Mouse (Mus musculus) myocyte (in vitro differentiated cells): Measurements from ENCODE around the gene Ankar. TPM values are rescaled to one million over a fixed set of nuclear protein-coding genes. Genes with fewer than 3 reads are reported as not detected.

Experiments
- H3K27me3 ChIP-seq: one replicate; pipeline ENCODE4 v1.6.1; 2011; ENCODE audit not compliant: control insufficient read depth, insufficient read depth, insufficient read length
- H3K36me3 ChIP-seq: one replicate; pipeline ENCODE4 v1.6.1; 2011; ENCODE audit not compliant: control insufficient read depth, insufficient read depth
- H3K4me2 ChIP-seq: one replicate; pipeline ENCODE4 v1.6.1; 2011; ENCODE audit warnings: low read depth, control low read depth
- H3K4me3 ChIP-seq: one replicate; pipeline ENCODE4 v1.5.1; 2011; ENCODE audit warnings: mild to moderate bottlenecking, control low read depth, moderate library complexity
- H3K79me2 ChIP-seq: one replicate; pipeline ENCODE4 v1.6.1; 2011; ENCODE audit not compliant: control insufficient read depth, insufficient read depth
- H3ac ChIP-seq: one replicate; pipeline ENCODE4 v1.6.1; 2011; ENCODE audit not compliant: control insufficient read depth, insufficient read length
- CEBPB ChIP-seq: IDR thresholded peaks from 2 replicates; pipeline ENCODE4 v1.6.1; 2011; ENCODE audit warnings: mild to moderate bottlenecking, moderate library complexity; ENCODE audit not compliant: poor library complexity, insufficient read depth, severe bottlenecking
- E2F4 ChIP-seq: IDR thresholded peaks from one replicate; pipeline ENCODE4 v1.6.1; 2011; ENCODE audit warnings: mild to moderate bottlenecking, control low read depth, moderate library complexity; ENCODE audit not compliant: insufficient read depth
- MAX ChIP-seq: IDR thresholded peaks from one replicate; pipeline ENCODE4 v1.6.1; 2011; ENCODE audit warnings: low read depth, mild to moderate bottlenecking, control low read depth
- MYOD1 ChIP-seq, 3 experiments: IDR thresholded peaks; one replicate each; pipeline ENCODE4 v1.6.1; 2011; ENCODE audit warnings: control low read depth in 2 of 3, low read depth in 2 of 3, mild to moderate bottlenecking in 2 of 3, moderate library complexity in 1 of 3; ENCODE audit not compliant: insufficient read length in 2 of 3, control insufficient read depth in 1 of 3
- MYOG ChIP-seq, 3 experiments: IDR thresholded peaks; one replicate each; pipeline ENCODE4 v1.6.1; 2011; ENCODE audit warnings: control low read depth in 2 of 3, low read depth in 2 of 3, mild to moderate bottlenecking in 2 of 3; ENCODE audit not compliant: insufficient read length in 2 of 3, control insufficient read depth in 1 of 3, insufficient read depth in 1 of 3
- POLR2A ChIP-seq: IDR thresholded peaks from one replicate; pipeline ENCODE4 v1.6.1; 2011; ENCODE audit warnings: low read depth, mild to moderate bottlenecking, control low read depth, moderate library complexity; ENCODE audit not compliant: insufficient read length
- POLR2AphosphoS2 ChIP-seq: IDR thresholded peaks from one replicate; pipeline ENCODE4 v1.6.1; 2011; ENCODE audit warnings: low read depth, control low read depth; ENCODE audit not compliant: insufficient read length
- REST ChIP-seq: IDR thresholded peaks from one replicate; pipeline ENCODE4 v1.6.1; 2011; ENCODE audit warnings: mild to moderate bottlenecking, control low read depth, moderate library complexity; ENCODE audit not compliant: insufficient read depth, insufficient read length
- SRF ChIP-seq: IDR thresholded peaks from one replicate; pipeline ENCODE4 v1.6.1; 2011; ENCODE audit warnings: low read depth; ENCODE audit not compliant: control insufficient read depth, insufficient read length
- TCF12 ChIP-seq: IDR thresholded peaks from one replicate; pipeline ENCODE4 v1.6.1; 2011; ENCODE audit warnings: mild to moderate bottlenecking, control low read depth; ENCODE audit not compliant: poor library complexity, insufficient read depth, severe bottlenecking
- TCF3 ChIP-seq: IDR thresholded peaks from one replicate; pipeline ENCODE4 v1.6.1; 2011; ENCODE audit warnings: low read depth, control low read depth; ENCODE audit not compliant: insufficient read length
- USF1 ChIP-seq: IDR thresholded peaks from one replicate; pipeline ENCODE4 v1.6.1; 2011; ENCODE audit warnings: low read depth, mild to moderate bottlenecking, control low read depth, moderate library complexity
- polyA plus RNA-seq: library from polyadenylated mRNA; unstranded; fragments of >200 nt; fragmentation: generic; extraction: Trizol; gene quantifications from one replicate; pipeline ENCODE4 v1.2.1, GENCODE M21; 2012; ENCODE audit warnings: missing spikeins

Gene Ankar
- polyA plus RNA-seq, 1 experiment, result not detected

GRCm38 (mm10) chr1:72696256-72696655, 4.1 kb downstream of the Ankar start:
- Histone ChIP-seq H3ac (no peak overlapping the region), H3K36me3 (no peaks in the 10 kb centered on the region), H3K4me2 (no peak overlapping the region), H3K4me3 (no peak overlapping the region), H3K27me3 (no peaks in the 10 kb centered on the region), H3K79me2 (no peaks in the 10 kb centered on the region)
- TF ChIP-seq REST, result no peak
- no peak for TF ChIP-seq MAX
- no peak for TF ChIP-seq CEBPB
- TF ChIP-seq MYOD1 (IDR thresholded peaks at IDR 0.05; ENCODE audit: control insufficient read depth in 1 of 3, insufficient read length in 2 of 3, low read depth in 2 of 3), result no peak
- TF ChIP-seq POLR2AphosphoS2, result no peak
- TF ChIP-seq MYOG (IDR thresholded peaks at IDR 0.05; ENCODE audit: control insufficient read depth in 1 of 3, insufficient read depth in 1 of 3, insufficient read length in 2 of 3, low read depth in 2 of 3), result no peak
- no peak for TF ChIP-seq TCF12

- H3K4me3 ChIP-seq, result no peak overlapping the region
- H3K27me3 ChIP-seq, result no peaks in the 10 kb centered on the region
- H3K79me2 ChIP-seq, result no peaks in the 10 kb centered on the region
- H3K36me3 ChIP-seq, result no peaks in the 10 kb centered on the region
- TF ChIP-seq E2F4 (no peak), REST (no peak), SRF (no peak)
- no peak overlapping the region for H3ac ChIP-seq
- no peak overlapping the region for H3K4me2 ChIP-seq
Observed at GRCm38 (mm10) chr1:72673070-72673469, 27.3 kb downstream of the Ankar start.

GRCm38 (mm10) chr1:72640658-72641410, 59.5 kb downstream of the Ankar start:
- Histone ChIP-seq H3K36me3 (no peaks in the 10 kb centered on the region), H3ac (no peak overlapping the region), H3K79me2 (no peaks in the 10 kb centered on the region), H3K4me2 (no peak overlapping the region), H3K27me3 (no peaks in the 10 kb centered on the region), H3K4me3 (no peak overlapping the region)
- TF ChIP-seq POLR2A (no peak), POLR2AphosphoS2 (no peak), MAX (no peak), USF1 (no peak), CEBPB (no peak), REST (no peak)

GRCm38 (mm10) chr1:72635221-72635620, 65.2 kb downstream of the Ankar start:
- TF ChIP-seq CEBPB (no peak), TCF3 (no peak), MYOD1 (IDR thresholded peaks at IDR 0.05; ENCODE audit: control insufficient read depth in 1 of 3, insufficient read length in 2 of 3, low read depth in 2 of 3) (no peak), SRF (no peak), POLR2A (no peak), E2F4 (no peak)

GRCm38 (mm10) chr1:72612172-72612571, 88.2 kb downstream of the Ankar start:
- no peak for TF ChIP-seq USF1
- no peak for TF ChIP-seq MYOG (IDR thresholded peaks at IDR 0.05; ENCODE audit: control insufficient read depth in 1 of 3, insufficient read depth in 1 of 3, insufficient read length in 2 of 3, low read depth in 2 of 3)
- TF ChIP-seq CEBPB, result no peak
- TF ChIP-seq E2F4, result no peak
- no peak for TF ChIP-seq MYOD1 (IDR thresholded peaks at IDR 0.05; ENCODE audit: control insufficient read depth in 1 of 3, insufficient read length in 2 of 3, low read depth in 2 of 3)
- no peak for TF ChIP-seq TCF3
- TF ChIP-seq POLR2A, result no peak
- TF ChIP-seq POLR2AphosphoS2, result no peak
- TF ChIP-seq MAX, result no peak
- TF ChIP-seq TCF12, result no peak
- no peak for TF ChIP-seq REST
- TF ChIP-seq SRF, result no peak

More at GRCm38 (mm10) chr1:72635221-72635620, 65.2 kb downstream of the Ankar start:
- no peak overlapping the region for H3K4me2 ChIP-seq
- no peaks in the 10 kb centered on the region for H3K79me2 ChIP-seq
- peaks cover 9% of the 10 kb centered on the region for H3K36me3 ChIP-seq
- no peaks in the 10 kb centered on the region for H3K27me3 ChIP-seq
- no peak overlapping the region for H3K4me3 ChIP-seq
- no peak overlapping the region for H3ac ChIP-seq

More at GRCm38 (mm10) chr1:72612172-72612571, 88.2 kb downstream of the Ankar start:
- Histone ChIP-seq H3K4me3 (no peak overlapping the region), H3K36me3 (peaks cover 33% of the 10 kb centered on the region), H3K79me2 (no peaks in the 10 kb centered on the region), H3K27me3 (no peaks in the 10 kb centered on the region), H3K4me2 (no peak overlapping the region), H3ac (no peak overlapping the region)
